Mouse (Mus musculus) liver, embryonic 14.5 days (tissue): ENCODE data around the gene Hps6.

Experiments used
- CTCF ChIP-seq: IDR thresholded peaks from 2 replicates; pipeline ENCODE4 v1.5.1; 2016; ENCODE audit warnings: antibody characterized with exemption, low read depth, control low read depth
- EP300 ChIP-seq: IDR thresholded peaks from 2 replicates; pipeline ENCODE4 v1.6.1; 2016; ENCODE audit warnings: antibody characterized with exemption, low read depth

GRCm38 (mm10) chr19:46050462-46050861 is 47.2 kb downstream of the Hps6 start:
- TF ChIP-seq CTCF (no peak), EP300 (no peak)
